Mouse (Mus musculus) MEL (cell line): Measurements from ENCODE around the gene Gcm1. TPM values are rescaled to one million over a fixed set of nuclear protein-coding genes. Genes with fewer than 3 reads are reported as not detected.

Source experiments
- DNase-seq: peaks from one replicate; pipeline ENCODE4 v3.0.0; 2011; ENCODE audit warnings: low read depth, low spot score
- H3K27ac ChIP-seq: 2 replicates; pipeline ENCODE4 v1.5.1; 2012; ENCODE audit warnings: low read depth, mild to moderate bottlenecking, control low read depth, low read length, moderate library complexity; ENCODE audit not compliant: control insufficient read depth
- H3K27me3 ChIP-seq, 2 experiments: fragments of 150-350 bp in 1 of 2; sonication (generic) in 1 of 2; 2 replicates each; pipeline ENCODE4 v1.6.1; 2012; ENCODE audit warnings: low read length in 2 of 2, mild to moderate bottlenecking in 2 of 2, improper control_type of control experiment in 1 of 2, moderate library complexity in 1 of 2; ENCODE audit not compliant: insufficient read depth in 2 of 2, control insufficient read depth in 1 of 2
- H3K36me3 ChIP-seq, 2 experiments: 2 replicates each; pipeline ENCODE4 v1.6.1; 2012 to 2014; ENCODE audit warnings: low read length in 2 of 2, improper control_type of control experiment in 1 of 2, inconsistent platforms in 1 of 2, mild to moderate bottlenecking in 1 of 2; ENCODE audit not compliant: insufficient read depth in 2 of 2, control insufficient read depth in 1 of 2
- H3K4me1 ChIP-seq, 2 experiments: fragments of 150-350 bp in 1 of 2; sonication (generic) in 1 of 2; 2 replicates each; pipeline ENCODE4 v1.6.1; 2012; ENCODE audit warnings: low read length in 2 of 2, improper control_type of control experiment in 1 of 2, mild to moderate bottlenecking in 1 of 2; ENCODE audit not compliant: insufficient read depth in 2 of 2, control insufficient read depth in 1 of 2
- H3K4me3 ChIP-seq, 2 experiments: fragments of 150-350 bp in 1 of 2; sonication (generic) in 1 of 2; 2 replicates each; pipeline ENCODE4 v1.5.1; 2012; ENCODE audit warnings: low read depth in 2 of 2, low read length in 2 of 2, mild to moderate bottlenecking in 2 of 2, moderate library complexity in 2 of 2, control low read depth in 1 of 2, improper control_type of control experiment in 1 of 2; ENCODE audit not compliant: control insufficient read depth in 1 of 2, insufficient read depth in 1 of 2
- H3K79me2 ChIP-seq: 2 replicates; pipeline ENCODE4 v1.6.1; 2012; ENCODE audit warnings: mild to moderate bottlenecking, low read length, moderate library complexity; ENCODE audit not compliant: control insufficient read depth, poor library complexity, insufficient read depth
- H3K9ac ChIP-seq: 2 replicates; pipeline ENCODE4 v1.6.1; 2012; ENCODE audit warnings: low read depth, mild to moderate bottlenecking, control low read depth, low read length, moderate library complexity; ENCODE audit not compliant: control insufficient read depth, poor library complexity, severe bottlenecking
- H3K9me3 ChIP-seq: fragments of 150-350 bp; sonication (generic); replicated peaks from 2 replicates; pipeline ENCODE4 v1.6.1; 2012; ENCODE audit warnings: mild to moderate bottlenecking, low read length, improper control_type of control experiment, moderate library complexity; ENCODE audit not compliant: insufficient read depth
- CHD1 ChIP-seq: IDR thresholded peaks from 2 replicates; pipeline ENCODE4 v1.6.1; 2012; ENCODE audit warnings: low read depth, mild to moderate bottlenecking, inconsistent platforms, low read length, improper control_type of control experiment
- CHD2 ChIP-seq: IDR thresholded peaks from 2 replicates; pipeline ENCODE4 v1.6.1; 2011; ENCODE audit warnings: low read length, improper control_type of control experiment
- CTCF ChIP-seq, 3 experiments: IDR thresholded peaks in 2 of 3; conservative IDR thresholded peaks in 1 of 3; 2 replicates each; pipeline ENCODE4 v1.5.1; 2011 to 2012; ENCODE audit warnings: low read length in 3 of 3, low read depth in 2 of 3, mild to moderate bottlenecking in 2 of 3, improper control_type of control experiment in 1 of 3, inconsistent platforms in 1 of 3, mixed read lengths in 1 of 3, moderate library complexity in 1 of 3; ENCODE audit not compliant: control insufficient read depth in 1 of 3, insufficient read depth in 1 of 3, poor library complexity in 1 of 3, severe bottlenecking in 1 of 3
- ELF1 ChIP-seq: IDR thresholded peaks from 2 replicates; pipeline ENCODE4 v1.6.1; 2014; ENCODE audit warnings: low read depth, mild to moderate bottlenecking, inconsistent platforms, low read length, improper control_type of control experiment, moderate library complexity
- EP300 ChIP-seq, 2 experiments: IDR thresholded peaks; 2 replicates each; pipeline ENCODE4 v1.6.1; 2011; ENCODE audit warnings: improper control_type of control experiment in 2 of 2, low read length in 2 of 2, low read depth in 1 of 2, mild to moderate bottlenecking in 1 of 2
- ETS1 ChIP-seq: IDR thresholded peaks from 2 replicates; pipeline ENCODE4 v1.6.1; 2012; ENCODE audit warnings: low read depth, mild to moderate bottlenecking, inconsistent platforms, low read length, improper control_type of control experiment, moderate library complexity
- HCFC1 ChIP-seq: IDR thresholded peaks from 2 replicates; pipeline ENCODE4 v1.6.1; 2012; ENCODE audit warnings: low read depth, mild to moderate bottlenecking, inconsistent platforms, low read length, improper control_type of control experiment, moderate library complexity
- KAT2A ChIP-seq: conservative IDR thresholded peaks from 2 replicates; pipeline ENCODE4 v1.6.1; 2012; ENCODE audit warnings: low read depth, low read length, improper control_type of control experiment, inconsistent platforms
- MAX ChIP-seq: IDR thresholded peaks from 2 replicates; pipeline ENCODE4 v1.6.1; 2011; ENCODE audit warnings: low read length, improper control_type of control experiment
- MAZ ChIP-seq: IDR thresholded peaks from 2 replicates; pipeline ENCODE4 v1.6.1; 2012; ENCODE audit warnings: low read depth, mild to moderate bottlenecking, inconsistent platforms, low read length, improper control_type of control experiment
- MXI1 ChIP-seq: IDR thresholded peaks from 2 replicates; pipeline ENCODE4 v1.6.1; 2011; ENCODE audit warnings: mild to moderate bottlenecking, low read depth, low read length, improper control_type of control experiment
- MYB ChIP-seq: IDR thresholded peaks from 2 replicates; pipeline ENCODE4 v1.6.1; 2011; ENCODE audit warnings: mild to moderate bottlenecking, low read depth, low read length, improper control_type of control experiment
- MYC ChIP-seq: IDR thresholded peaks from 2 replicates; pipeline ENCODE4 v1.6.1; 2011; ENCODE audit warnings: low read depth, mild to moderate bottlenecking, low read length, improper control_type of control experiment, moderate library complexity
- NELFE ChIP-seq: IDR thresholded peaks from 2 replicates; pipeline ENCODE4 v1.6.1; 2011; ENCODE audit warnings: low read depth, low read length, improper control_type of control experiment
- NRF1 ChIP-seq: IDR thresholded peaks from 2 replicates; pipeline ENCODE4 v1.6.1; 2014; ENCODE audit warnings: low read depth, mild to moderate bottlenecking, inconsistent platforms, low read length, improper control_type of control experiment, moderate library complexity; ENCODE audit not compliant: poor library complexity, insufficient read depth, severe bottlenecking
- POLR2A ChIP-seq, 2 experiments: IDR thresholded peaks; 2 replicates each; pipeline ENCODE4 v1.6.1; 2011 to 2012; ENCODE audit warnings: low read length in 2 of 2, mild to moderate bottlenecking in 2 of 2, control low read depth in 1 of 2, improper control_type of control experiment in 1 of 2, low read depth in 1 of 2, moderate library complexity in 1 of 2; ENCODE audit not compliant: control insufficient read depth in 1 of 2, insufficient read depth in 1 of 2, poor library complexity in 1 of 2
- POLR2AphosphoS2 ChIP-seq: IDR thresholded peaks from 2 replicates; pipeline ENCODE4 v1.6.1; 2011; ENCODE audit warnings: low read length, improper control_type of control experiment
- RAD21 ChIP-seq: IDR thresholded peaks from 2 replicates; pipeline ENCODE4 v1.6.1; 2011; ENCODE audit warnings: mild to moderate bottlenecking, low read depth, low read length, improper control_type of control experiment
- RCOR1 ChIP-seq: IDR thresholded peaks from 2 replicates; pipeline ENCODE4 v1.6.1; 2012; ENCODE audit warnings: low read depth, mild to moderate bottlenecking, inconsistent platforms, low read length, improper control_type of control experiment
- TAL1 ChIP-seq: IDR thresholded peaks from 2 replicates; pipeline ENCODE4 v1.6.1; 2012; ENCODE audit warnings: mild to moderate bottlenecking, inconsistent platforms, low read length, moderate library complexity, mixed read lengths
- TBP ChIP-seq: IDR thresholded peaks from 2 replicates; pipeline ENCODE4 v1.8.0; 2011; ENCODE audit warnings: low read depth, low read length, improper control_type of control experiment
- TCF12 ChIP-seq: IDR thresholded peaks from 2 replicates; pipeline ENCODE4 v1.6.1; 2014; ENCODE audit warnings: low read depth, mild to moderate bottlenecking, inconsistent platforms, low read length, improper control_type of control experiment, moderate library complexity
- UBTF ChIP-seq: IDR thresholded peaks from 2 replicates; pipeline ENCODE4 v1.6.1; 2012; ENCODE audit warnings: low read depth, mild to moderate bottlenecking, inconsistent platforms, low read length, improper control_type of control experiment, moderate library complexity, borderline replicate concordance; ENCODE audit not compliant: insufficient read depth
- ZKSCAN1 ChIP-seq: IDR thresholded peaks from 2 replicates; pipeline ENCODE4 v1.6.1; 2012; ENCODE audit warnings: low read depth, mild to moderate bottlenecking, inconsistent platforms, low read length, improper control_type of control experiment, moderate library complexity
- ZMIZ1 ChIP-seq: IDR thresholded peaks from 2 replicates; pipeline ENCODE4 v1.6.1; 2012; ENCODE audit warnings: low read depth, mild to moderate bottlenecking, inconsistent platforms, low read length, improper control_type of control experiment, moderate library complexity
- ZNF384 ChIP-seq: IDR thresholded peaks from 2 replicates; pipeline ENCODE4 v1.6.1; 2012; ENCODE audit warnings: low read depth, mild to moderate bottlenecking, inconsistent platforms, low read length, improper control_type of control experiment
- polyA plus RNA-seq, 2 experiments: library from polyadenylated mRNA; stranded (reverse) in 1 of 2; unstranded in 1 of 2; fragments of >175 nt in 1 of 2; fragments of >200 nt in 1 of 2; gene quantifications; 2 replicates each; pipeline versions ENCODE4 v1.2.1 to v1.2.4; 2012; ENCODE audit warnings: low replicate concordance in 2 of 2, low read depth in 1 of 2; ENCODE audit not compliant: insufficient read length in 2 of 2, insufficient read depth in 1 of 2, missing spikeins in 1 of 2
- total RNA-seq: library from RNA; depleted of rRNA; stranded (reverse); fragments of 300-350 nt; gene quantifications from 2 replicates; pipeline ENCODE4 v1.2.3, GENCODE M21; 2012

Gene Gcm1
- total and polyA plus RNA-seq, 3 experiments, result not detected

DNA sequence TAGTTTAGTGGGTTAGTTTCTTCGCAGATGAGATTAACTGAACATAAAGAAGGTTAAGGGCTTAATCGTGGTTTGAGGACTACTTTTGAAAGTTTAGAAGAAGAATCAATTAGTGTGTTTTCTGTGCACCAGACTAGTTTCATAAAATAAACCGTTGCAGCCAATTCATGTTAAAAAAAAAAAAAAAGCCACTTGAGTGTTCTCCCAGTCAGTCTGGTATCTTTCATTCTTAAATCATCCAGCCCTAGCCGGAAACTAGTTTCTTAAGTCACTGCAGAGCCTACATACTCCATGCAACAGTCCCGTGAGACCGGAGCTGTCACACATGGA, 55.8 kb downstream of the Gcm1 start (continued):
- TF ChIP-seq TAL1 (no peak), ETS1 (no peak)

- Histone ChIP-seq H3K27ac (peak overlapping the region; percentile 99), H3K4me3 (peak overlapping the region; percentile 70 to 86), H3K27me3 (no peaks in the 10 kb centered on the region), H3K9ac (peak overlapping the region; percentile 98), H3K79me2 (peaks cover 27% of the 10 kb centered on the region), H3K36me3 (peaks cover 0 to 48% of the 10 kb centered on the region in 2 experiments; a peak in 3 of 4 replicates), H3K4me1 (peaks cover 12 to 42% of the 10 kb centered on the region in 2 experiments), H3K9me3 (no peaks in the 10 kb centered on the region)
- peak; percentile 90 for DNase-seq
- no peak for TF ChIP-seq CTCF (IDR thresholded peaks at IDR 0.05 in 2 of 3, conservative IDR thresholded peaks at IDR 0.05 in 1 of 3; ENCODE audit: control insufficient read depth in 1 of 3, insufficient read depth in 1 of 3, low read depth in 2 of 3, low read length in 3 of 3, poor library complexity in 1 of 3, severe bottlenecking in 1 of 3)
- TF ChIP-seq POLR2AphosphoS2, result peak; percentile 80
- peak; percentile 40; the same call in 1 of the 2 replicates for TF ChIP-seq MAX
- TF ChIP-seq ZMIZ1, result peak; percentile 89
- peak; percentile 100 for TF ChIP-seq ZKSCAN1
- TF ChIP-seq TAL1, result no peak
- TF ChIP-seq MAZ, result 0 out of 2 replicates have a peak, but pooled peaks have one; percentile 26
- TF ChIP-seq RAD21, result no peak
- 0 out of 2 replicates have a peak, but pooled peaks have one; percentile 29 for TF ChIP-seq MYB
- TF ChIP-seq HCFC1, result peak; percentile 30; the same call in 1 of the 2 replicates
- TF ChIP-seq NELFE, result peak; percentile 91
- peak; percentile 91 for TF ChIP-seq NRF1
- TF ChIP-seq CHD2, result no peak
- peak; percentile 75 for TF ChIP-seq TCF12
- TF ChIP-seq POLR2A (IDR thresholded peaks at IDR 0.05; ENCODE audit: control insufficient read depth in 1 of 2, insufficient read depth in 1 of 2, low read depth in 1 of 2, low read length in 2 of 2, poor library complexity in 1 of 2), result peak; percentile 80 to 88; a peak in 3 of 4 replicates
- peak; percentile 87 for TF ChIP-seq MXI1
- TF ChIP-seq EP300 (IDR thresholded peaks at IDR 0.05; ENCODE audit: low read depth in 1 of 2, low read length in 2 of 2), result 0 out of 4 replicates have a peak, but pooled peaks of 1 of the 2 experiments have one; percentile 6
- TF ChIP-seq MYC, result peak; percentile 80
- 0 out of 2 replicates have a peak, but pooled peaks have one; percentile 82 for TF ChIP-seq UBTF
- no peak; the same call in 1 of the 2 replicates for TF ChIP-seq KAT2A
- TF ChIP-seq RCOR1, result 0 out of 2 replicates have a peak, but pooled peaks have one; percentile 27
- 0 out of 2 replicates have a peak, but pooled peaks have one; percentile 18 for TF ChIP-seq CHD1
- no peak; the same call in 1 of the 2 replicates for TF ChIP-seq ETS1
- 0 out of 2 replicates have a peak, but pooled peaks have one; percentile 26 for TF ChIP-seq ELF1
- TF ChIP-seq TBP, result peak; percentile 28; the same call in 1 of the 2 replicates
- no peak for TF ChIP-seq ZNF384
Observed at GRCm38 (mm10) chr9:78107912-78108795, 56.4 kb downstream of the Gcm1 start.
